Comparison of ENCODE assay signal across 17 mouse cellular contexts in genomic region chr10:78355931-78356593, GRCm38 (mm10). TPM values are rescaled to one million over a fixed set of nuclear protein-coding genes. Genes with fewer than 3 reads are reported as not detected.
DNase-seq lines count a peak whose midpoint lies in the region; ATAC-seq and TF ChIP-seq lines count a peak whose summit lies in the region.
"Had no signal": no experiment of that assay in that cellular context is flagged by ENCODE, and none has a peak within 500 bp of the region (broad histone marks: within the 10 kb centered on the region; RNA-seq: fewer than 3 reads in every experiment).

No protein-coding gene starts in this region.

- H3K27me3 ChIP-seq in Patski: no peaks in the 10 kb centered on the region
- no peaks in the 10 kb centered on the region for H3K27me3 ChIP-seq in kidney, adult 2 months (replicated peaks; ENCODE audit: control insufficient read depth, insufficient read depth, low read length)
- H3K27me3 ChIP-seq in midbrain, embryonic 13.5 days: no peaks in the 10 kb centered on the region
- H3K27me3 ChIP-seq: embryonic facial prominence, embryonic 12.5 days; forebrain, embryonic 15.5 days; heart, embryonic 13.5 days; neural tube, embryonic 12.5 days had no signal

- in situ Hi-C loops in Patski (cut with MboI; ENCODE audit: low pct_unique_long_range_greater_than_20kb): no loop called here

- DNase-seq in A20 (ENCODE audit: low read depth, low spot score) (peak; percentile 53), Patski (ENCODE audit: low read depth, low spot score) (peak; percentile 97), MN1 (ENCODE audit: low spot score) (no peak)
- DNase-seq in kidney, adult 2 months: peak; percentile 83
- DNase-seq in kidney, postnatal 36 days: peak; percentile 49 to 79
- no peak for DNase-seq in gastrocnemius, postnatal 14 days
- DNase-seq: adrenal gland, postnatal 25 days; cerebellum, postnatal 25 days; gastrocnemius, postnatal 10 days; layer of hippocampus, postnatal 36 days had no signal

- H3K27ac ChIP-seq in kidney, adult 2 months (ENCODE audit: insufficient read depth, low read depth, low read length): peak overlapping the region; percentile 73
- no peak overlapping the region for H3K27ac ChIP-seq in midbrain, embryonic 13.5 days
- H3K27ac ChIP-seq: embryonic facial prominence, embryonic 12.5 days; forebrain, embryonic 15.5 days; heart, embryonic 13.5 days; limb, embryonic 13.5 days; neural tube, embryonic 12.5 days had no signal

- intact Hi-C loops in gastrocnemius, postnatal 14 days (cut with DNase I; ENCODE audit: low total_unique reads): no loop called here

- TF ChIP-seq POLR2A in kidney, adult 2 months (IDR thresholded peaks at IDR 0.05; ENCODE audit: low read depth, low read length): no peak

- CTCF ChIA-PET in Patski (lab: Charles Lee): interaction anchor here (0.7 to 1.7 kb wide), 9 partner anchors 10 to 59 kb away, joined by 3 to 8 read pairs (median 3); no protein-coding TSS in a partner anchor

- no peak overlapping the region for H3K4me3 ChIP-seq in kidney, adult 2 months (ENCODE audit: insufficient read depth, low read depth, low read length)
- H3K4me3 ChIP-seq in midbrain, embryonic 13.5 days (replicated peaks): no peak overlapping the region
- H3K4me3 ChIP-seq: embryonic facial prominence, embryonic 12.5 days; forebrain, embryonic 15.5 days; heart, embryonic 13.5 days; limb, embryonic 13.5 days; neural tube, embryonic 12.5 days had no signal

- WGBS in kidney, adult 2 months: 44% methylated on average over 1 of the region's 1 CpGs
- WGBS in midbrain, embryonic 13.5 days: 74% methylated on average over 1 of the region's 1 CpGs

- POLR2A ChIA-PET in Patski (lab: Charles Lee): interaction anchor here (0.7 to 1.3 kb wide), 2 partner anchors 23 to 36 kb away, joined by 3 to 11 read pairs; no protein-coding TSS in a partner anchor

- H3K4me1 ChIP-seq in kidney, adult 2 months (ENCODE audit: control insufficient read depth, insufficient read depth, low read length): peaks cover 12% of the 10 kb centered on the region; the same call in 1 of the 2 replicates
- H3K4me1 ChIP-seq in midbrain, embryonic 13.5 days (replicated peaks): peaks cover 13% of the 10 kb centered on the region

- H3K9ac ChIP-seq in midbrain, embryonic 13.5 days (replicated peaks): no peak overlapping the region
- H3K9ac ChIP-seq: embryonic facial prominence, embryonic 12.5 days; forebrain, embryonic 15.5 days; heart, embryonic 13.5 days; limb, embryonic 13.5 days; neural tube, embryonic 12.5 days had no signal

- ATAC-seq in Patski: peak; percentile 89
- ATAC-seq in midbrain, embryonic 13.5 days: no peak
- ATAC-seq: forebrain, embryonic 15.5 days; midbrain, embryonic 16.5 days had no signal

- TF ChIP-seq CTCF in Patski (IDR thresholded peaks at IDR 0.05): no peak
- no peak for TF ChIP-seq CTCF in kidney, adult 2 months (conservative IDR thresholded peaks at IDR 0.05; ENCODE audit: insufficient read depth, insufficient read length, low read depth, low read length)

- no peak overlapping the region for H3K4me2 ChIP-seq in midbrain, embryonic 13.5 days (replicated peaks)
- H3K4me2 ChIP-seq: embryonic facial prominence, embryonic 12.5 days; forebrain, embryonic 15.5 days; heart, embryonic 13.5 days; limb, embryonic 13.5 days; neural tube, embryonic 12.5 days had no signal

- no peaks in the 10 kb centered on the region for H3K9me3 ChIP-seq in midbrain, embryonic 13.5 days
- H3K9me3 ChIP-seq: embryonic facial prominence, embryonic 12.5 days; forebrain, embryonic 15.5 days; heart, embryonic 13.5 days; limb, embryonic 13.5 days; neural tube, embryonic 12.5 days had no signal

- H3K36me3 ChIP-seq in kidney, adult 2 months (ENCODE audit: control insufficient read depth, insufficient read depth, low read length): no peaks in the 10 kb centered on the region
- no peaks in the 10 kb centered on the region for H3K36me3 ChIP-seq in midbrain, embryonic 13.5 days
- H3K36me3 ChIP-seq: embryonic facial prominence, embryonic 12.5 days; forebrain, embryonic 15.5 days; heart, embryonic 13.5 days; limb, embryonic 13.5 days; neural tube, embryonic 12.5 days had no signal

RNA-seq across cellular contexts. Expression of gene Agpat3, which starts 3.8 kb away (rescaled TPM):
- polyA plus RNA-seq in Patski (2021): 98.9 TPM
- polyA plus RNA-seq in kidney, adult 2 months (2012; rRNA removed): 460 and 530 TPM in 2 replicates
- total RNA-seq in gastrocnemius, postnatal 14 days (2021): 100 to 1,000 TPM; 160 to 164 TPM
- polyA plus RNA-seq in midbrain, embryonic 13.5 days (2015; fragmentation: Nextera tagmentation; extraction: Ambion mirVana): 39.3 and 50.9 TPM in 2 replicates

RNA-seq across cellular contexts. Expression of gene Rrp1, which starts 56.8 kb away (rescaled TPM):
- polyA plus RNA-seq in Patski (2021): 297 TPM
- 58.2 and 80.3 TPM in 2 replicates for polyA plus RNA-seq in kidney, adult 2 months (2012; rRNA removed)
- 10 to 100 TPM; 70.5 to 73.9 TPM for total RNA-seq in gastrocnemius, postnatal 14 days (2021)
- 363 and 377 TPM in 2 replicates for polyA plus RNA-seq in midbrain, embryonic 13.5 days (2015; fragmentation: Nextera tagmentation; extraction: Ambion mirVana)

Comparison
In these comparisons a context has a peak if more than half of its experiments do, and no peak if none do; other contexts are left out.
1. DNase-seq: peak in A20 (single experiment), Patski (single experiment), kidney, adult 2 months (single experiment) and kidney, postnatal 36 days (2 of 2); none in gastrocnemius, postnatal 14 days (single experiment) and MN1 (single experiment).